Mouse (Mus musculus) ZHBTc4 (cell line): ENCODE results near the gene 9130023H24Rik.
A peak's percentile ranks its signal among the peaks of the same experiment; 100 is the strongest.

Experiments used
- DNase-seq: peaks from one replicate; pipeline ENCODE4 v3.0.0-alpha.2; 2011; ENCODE audit warnings: low read depth, low spot score

The 9130023H24Rik gene

DNA sequence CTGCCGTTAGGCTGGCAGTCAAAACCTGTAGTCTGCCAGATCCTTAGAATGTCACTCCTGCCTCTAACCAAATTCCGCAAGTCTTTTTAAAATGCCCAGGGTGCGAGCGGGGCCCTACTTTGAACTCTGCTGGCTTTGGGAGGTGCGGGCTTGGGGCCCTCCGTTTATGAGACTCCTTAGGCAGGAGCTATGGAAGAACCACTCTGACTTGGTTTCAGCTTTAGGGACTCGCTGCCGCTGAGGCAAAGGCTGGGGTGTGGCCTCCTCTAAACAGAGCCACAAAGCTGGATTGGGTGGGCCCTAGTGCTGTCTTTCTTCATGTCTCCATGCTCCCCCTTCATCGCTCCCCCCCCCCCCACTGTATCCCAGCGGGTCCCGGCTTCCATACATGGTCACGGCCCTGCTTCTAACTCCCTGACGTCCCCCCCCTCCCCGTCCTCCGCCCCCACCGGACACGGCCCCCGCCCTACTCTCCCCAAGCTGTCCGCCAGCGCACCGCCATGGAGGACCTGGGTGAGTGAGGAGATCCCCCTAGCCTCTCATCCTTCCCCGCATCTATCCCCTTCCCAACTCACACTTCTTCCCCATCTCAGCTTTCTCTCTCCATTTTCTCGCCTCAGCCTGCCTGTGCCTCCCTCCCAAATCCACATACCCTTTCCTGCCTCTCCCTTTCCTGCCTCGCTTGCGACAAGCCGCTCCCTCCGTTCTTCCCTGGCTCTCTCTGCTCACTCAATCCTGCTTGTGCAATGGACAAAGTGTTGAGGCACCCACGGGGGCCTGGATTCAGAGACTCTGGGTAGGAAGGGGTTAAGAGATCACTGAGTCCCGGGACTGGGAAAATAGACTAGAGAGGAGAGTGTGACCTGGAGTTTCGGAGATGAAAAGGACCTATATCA is 8.9 kb upstream of the 9130023H24Rik start, which contains the start of gene Tgfb1i1:
Gene Tgfb1i1, plus strand, starts transcription at position 317 of the 896 bp plus-strand sequence.
- peak; percentile 46 for DNase-seq

DNA sequence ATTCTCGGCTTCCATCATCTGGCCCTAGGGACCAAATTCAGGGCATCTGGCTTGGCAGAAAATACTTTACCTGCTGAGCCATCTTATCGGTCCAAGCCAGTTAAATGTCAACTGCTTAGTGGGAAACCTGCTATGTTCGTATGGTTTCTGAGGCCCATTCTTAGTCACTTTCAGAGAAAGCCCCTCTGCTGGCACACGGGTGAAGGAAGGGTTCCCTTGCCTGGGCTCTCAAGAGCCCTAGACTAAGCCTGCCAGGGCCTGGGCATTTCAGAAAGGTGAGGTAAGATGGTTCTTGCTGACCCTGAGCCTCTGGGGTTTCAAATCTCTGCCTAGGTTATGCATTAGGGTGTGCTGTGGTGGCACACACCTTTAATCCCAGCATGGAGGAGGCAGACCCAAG is 7.7 kb upstream of the 9130023H24Rik start:
- DNase-seq, result no peak

DNA sequence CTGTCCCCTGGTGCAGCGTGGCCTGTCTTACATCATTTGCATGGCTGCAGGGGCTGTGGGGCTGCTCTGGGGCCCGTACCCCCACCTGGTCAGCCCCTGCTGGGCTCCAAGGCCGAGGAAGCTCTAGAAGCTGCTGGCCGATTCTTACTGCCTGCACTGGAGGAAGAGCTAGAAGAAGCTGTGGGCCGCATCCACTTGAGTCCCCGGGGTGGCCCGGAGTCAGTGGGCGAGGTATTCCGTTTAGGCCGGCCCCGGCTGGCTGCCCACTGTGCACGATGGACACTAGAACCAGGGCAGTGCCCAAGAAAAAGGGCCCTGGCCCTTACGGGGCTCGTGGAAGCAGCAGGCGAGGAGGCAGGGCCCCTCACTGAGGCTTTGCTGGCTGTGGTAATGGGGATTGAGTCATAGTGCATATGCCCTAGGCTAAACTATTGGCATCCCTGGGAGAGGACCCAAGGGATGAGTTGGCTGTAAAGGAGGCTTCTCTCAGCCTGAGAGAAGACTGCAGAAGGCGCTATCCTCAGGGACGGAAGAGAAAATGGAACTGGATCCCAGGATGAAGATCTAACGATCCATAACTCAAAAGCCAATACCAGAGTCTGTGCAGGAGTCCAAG is 6.7 kb upstream of the 9130023H24Rik start:
- DNase-seq, result no peak

DNA sequence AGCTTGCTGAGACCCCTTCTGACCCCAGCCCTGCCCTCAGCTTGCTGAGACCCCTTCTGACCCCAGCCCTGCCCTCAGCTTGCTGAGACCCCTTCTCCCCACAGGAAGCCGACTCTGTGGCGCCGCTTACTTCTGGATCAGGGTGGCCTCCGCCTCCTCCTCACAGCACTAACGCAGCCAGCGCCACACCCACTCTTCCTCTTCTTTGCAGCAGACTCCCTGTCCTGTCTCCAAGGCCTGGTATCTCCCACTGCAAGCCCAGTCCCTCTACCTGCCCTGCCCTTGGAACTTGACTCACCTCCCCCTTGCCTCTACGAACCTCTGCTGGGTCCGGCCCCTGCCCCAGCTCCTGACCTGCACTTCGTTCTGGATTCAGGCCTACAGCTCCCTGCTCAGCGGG is 6.1 kb upstream of the 9130023H24Rik start:
- DNase-seq, result no peak

DNA sequence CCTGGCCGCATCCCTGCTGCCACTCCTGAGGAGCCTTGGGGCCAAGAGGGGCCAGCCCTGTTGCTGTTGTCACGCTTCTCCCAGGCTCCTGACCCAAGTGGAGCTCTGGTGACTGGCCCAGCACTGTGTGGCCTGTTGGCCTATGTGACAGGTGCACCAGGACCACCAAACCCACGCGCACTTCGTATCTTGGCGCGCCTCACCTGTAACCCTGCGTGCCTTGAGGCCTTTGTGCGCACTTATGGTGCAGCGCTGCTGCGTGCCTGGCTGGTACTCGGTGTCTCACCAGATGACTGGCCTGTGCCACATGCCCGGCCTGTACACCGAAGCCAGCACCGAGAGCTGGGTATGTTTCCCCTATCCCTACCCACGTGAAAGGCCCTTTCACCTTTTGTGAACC is 4.5 kb upstream of the 9130023H24Rik start:
- no peak for DNase-seq

DNA sequence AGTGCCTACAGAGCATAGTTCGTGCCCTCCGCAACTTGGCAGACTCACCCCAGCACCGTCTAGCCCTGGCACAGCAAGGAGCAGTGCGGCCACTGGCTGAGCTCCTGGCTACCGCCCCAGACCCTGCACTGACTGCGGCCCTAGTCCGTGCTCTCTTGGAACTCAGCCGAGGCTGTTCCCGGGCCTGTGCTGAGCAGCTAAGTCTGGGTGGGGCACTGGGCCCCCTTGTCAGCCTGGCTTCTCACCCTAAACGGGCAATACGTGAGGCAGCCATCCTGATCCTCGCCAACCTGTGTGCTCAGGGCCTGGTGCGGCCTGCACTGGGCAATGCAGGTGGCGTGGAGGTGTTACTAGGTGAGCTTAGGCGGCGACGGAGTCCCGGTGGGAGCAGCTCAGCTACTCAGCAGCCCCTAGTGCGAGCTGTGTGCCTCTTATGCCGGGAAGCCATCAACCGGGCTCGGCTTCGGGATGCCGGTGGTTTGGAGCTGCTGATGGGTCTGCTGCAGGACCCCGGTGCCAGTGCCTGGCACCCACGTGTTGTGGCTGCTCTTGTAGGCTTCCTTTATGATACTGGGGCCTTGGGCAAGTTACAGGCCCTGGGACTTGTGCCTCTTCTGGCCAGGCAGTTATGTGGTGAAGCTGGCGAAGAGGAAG is 2.4 kb upstream of the 9130023H24Rik start:
- DNase-seq, result peak; percentile 13

DNA sequence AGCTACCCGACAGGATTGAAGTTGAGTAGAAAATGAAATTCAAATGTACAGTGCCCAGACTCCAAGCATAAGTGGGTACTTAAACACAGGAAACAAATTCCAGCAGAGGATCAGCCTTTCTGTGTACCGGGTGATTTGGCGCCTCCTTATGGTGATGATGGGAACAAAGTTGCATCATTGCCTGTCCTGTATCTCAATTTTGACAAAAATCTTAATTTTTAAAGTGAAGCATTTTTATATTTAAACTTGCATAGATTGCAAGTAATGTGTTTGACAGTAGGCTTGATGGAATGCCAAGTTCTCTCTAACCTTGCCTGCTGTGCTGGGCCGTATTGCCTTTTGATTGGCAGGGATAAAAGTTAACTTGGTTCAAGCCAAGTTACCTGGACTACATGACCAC is 1.2 kb upstream of the 9130023H24Rik start:
- DNase-seq, result peak; percentile 67

DNA sequence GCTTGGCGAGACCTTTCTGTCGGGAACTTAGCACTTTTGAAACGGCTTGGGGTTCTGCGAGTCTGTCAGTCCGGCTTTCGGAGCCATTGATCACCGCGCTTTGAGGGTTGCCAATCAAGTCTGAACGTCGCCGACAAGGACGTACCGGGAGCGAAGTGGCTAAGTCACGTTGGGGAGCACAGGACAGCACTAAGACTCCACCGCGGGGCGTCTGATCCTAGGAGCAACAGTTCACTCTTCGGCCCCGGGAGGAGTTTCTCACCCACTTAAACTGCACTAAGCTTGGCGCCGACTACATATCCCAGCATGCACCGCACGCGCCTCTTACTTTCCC is 271 bp downstream of the 9130023H24Rik start:
- no peak for DNase-seq

DNA sequence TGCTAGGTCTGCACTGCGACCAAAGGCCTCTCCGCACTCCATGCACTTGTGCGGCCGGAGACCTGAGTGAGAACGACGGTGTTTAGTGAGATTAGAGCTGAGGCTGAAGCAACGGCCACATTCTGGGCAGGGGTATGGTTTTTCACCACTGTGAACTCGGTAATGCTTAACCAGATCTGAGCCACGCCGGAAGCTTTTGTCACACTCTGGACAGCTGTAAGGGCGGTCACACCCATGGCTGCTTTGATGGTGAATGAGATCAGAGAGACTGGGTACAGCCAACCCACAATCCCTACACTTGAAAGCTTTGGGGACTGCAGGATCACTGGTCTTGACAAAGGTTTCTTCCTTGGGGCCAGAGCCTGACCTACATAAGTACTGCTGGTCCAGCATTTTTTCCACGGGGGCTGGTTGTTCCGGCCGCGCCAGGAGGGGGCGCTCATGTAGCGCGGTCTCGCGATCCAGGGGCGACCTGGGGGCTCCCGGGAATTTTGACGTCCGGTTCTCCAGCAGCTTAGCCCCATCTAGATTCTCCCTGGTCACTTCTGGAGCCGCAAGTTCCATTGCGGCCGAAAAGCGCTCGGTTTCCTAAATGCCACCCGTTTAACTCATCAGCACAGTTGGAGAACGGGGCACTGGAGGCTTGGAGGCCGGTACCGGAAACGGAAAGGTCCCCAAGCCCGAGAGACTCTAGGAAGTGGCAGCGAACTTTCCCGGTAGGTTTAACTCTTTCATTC is 807 bp downstream of the 9130023H24Rik start, which contains the start of gene Armc5:
Gene Armc5, plus strand, starts transcription at position 487 of the 737 bp plus-strand sequence.
- peak; percentile 85 for DNase-seq

DNA sequence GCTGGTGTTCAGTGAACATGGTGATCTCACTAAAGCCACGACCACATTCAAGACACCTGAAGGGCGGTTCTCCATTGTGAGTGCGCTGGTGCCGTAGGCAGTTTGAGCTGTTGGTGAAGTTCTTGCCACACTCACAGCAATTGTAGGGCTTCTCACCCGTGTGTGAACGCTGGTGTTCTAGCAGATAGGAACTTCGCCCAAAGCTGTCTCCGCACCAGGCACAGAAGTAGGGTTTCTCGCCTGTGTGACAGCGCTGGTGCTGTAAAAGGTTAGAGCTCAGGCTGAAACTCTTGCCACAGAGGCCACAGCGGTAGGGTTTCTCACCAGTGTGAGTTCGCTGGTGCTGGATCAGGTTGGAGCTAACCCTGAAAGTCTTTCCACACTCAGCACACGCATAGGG is 1.4 kb downstream of the 9130023H24Rik start:
- no peak for DNase-seq

DNA sequence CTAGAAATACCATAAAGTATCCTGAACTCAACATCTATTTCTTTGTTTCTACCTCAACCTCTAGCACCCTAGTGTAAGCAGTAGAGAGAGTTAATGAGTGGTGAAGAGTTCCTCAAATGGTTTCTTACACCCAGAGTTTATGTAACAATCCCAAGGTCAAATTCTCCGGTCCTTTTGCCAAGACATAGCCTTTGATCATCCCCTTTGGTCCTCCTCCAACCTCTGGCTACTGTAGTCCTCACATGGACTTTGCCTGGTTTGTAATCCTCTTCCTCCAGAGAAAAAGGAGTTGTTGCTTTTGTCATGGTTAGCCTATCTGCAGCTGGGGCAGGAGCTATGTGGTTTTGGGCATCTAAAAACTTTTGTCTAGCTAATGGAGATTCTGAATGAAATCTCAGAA is 2.4 kb downstream of the 9130023H24Rik start:
- no peak for DNase-seq

DNA sequence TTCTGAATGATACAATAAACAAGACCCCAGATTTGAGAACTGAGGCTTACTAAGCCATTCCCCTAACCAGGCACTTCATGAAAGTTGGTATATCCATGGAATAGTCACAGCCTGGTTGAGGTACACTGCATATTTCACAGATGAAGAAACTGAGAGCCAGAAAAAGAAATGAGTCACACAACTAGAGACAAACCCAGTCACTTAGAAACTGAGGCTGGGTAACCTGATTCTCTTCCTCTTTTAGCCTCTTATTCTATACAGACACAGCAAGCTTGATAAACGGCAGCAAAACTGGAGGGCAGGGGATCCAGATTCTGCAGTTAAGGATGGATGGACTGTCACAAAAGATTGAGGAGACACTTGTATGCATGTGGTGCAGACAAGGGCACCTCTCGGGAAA is 3.0 kb downstream of the 9130023H24Rik start:
- no peak for DNase-seq

DNA sequence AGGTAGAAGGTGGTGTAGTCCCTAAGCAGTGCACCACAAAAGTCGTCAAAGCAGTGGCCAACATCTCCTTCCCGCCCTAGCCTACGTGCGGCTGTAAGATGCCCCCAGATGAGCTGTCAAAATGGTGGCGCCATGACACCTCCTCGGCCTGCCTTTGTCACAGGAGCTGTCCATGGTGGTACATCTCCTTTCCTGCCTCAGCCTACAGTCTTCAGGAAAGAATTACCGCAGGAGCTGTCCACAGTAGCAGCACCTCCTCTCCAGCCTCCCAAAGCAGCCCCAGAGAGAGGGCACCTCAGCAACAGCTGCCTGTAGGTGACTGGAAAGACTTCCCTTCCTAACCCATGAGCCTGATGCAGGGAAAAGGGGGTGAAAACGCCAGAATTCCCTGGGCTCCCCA is 6.1 kb downstream of the 9130023H24Rik start:
- DNase-seq, result peak; percentile 87

DNA sequence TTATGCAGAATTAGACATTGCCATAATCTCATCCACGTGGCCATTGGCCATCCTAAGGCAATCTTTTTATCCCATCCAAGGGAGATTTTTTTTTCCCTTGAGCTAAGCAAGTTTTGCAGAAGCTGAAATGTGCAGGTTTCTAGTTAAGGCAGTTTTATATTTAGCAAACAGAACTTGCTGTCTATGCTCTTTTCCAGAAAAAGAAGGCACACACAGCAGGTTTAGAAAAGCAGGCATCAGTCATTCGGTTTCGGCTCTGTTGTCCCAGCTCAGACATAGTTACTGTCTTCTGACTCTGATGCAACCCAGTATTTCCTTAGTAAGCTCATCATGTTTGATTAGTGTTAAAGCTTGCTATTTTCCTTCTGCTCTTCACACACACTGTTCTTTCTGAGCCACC is 16.9 kb downstream of the 9130023H24Rik start:
- DNase-seq, result no peak

DNA sequence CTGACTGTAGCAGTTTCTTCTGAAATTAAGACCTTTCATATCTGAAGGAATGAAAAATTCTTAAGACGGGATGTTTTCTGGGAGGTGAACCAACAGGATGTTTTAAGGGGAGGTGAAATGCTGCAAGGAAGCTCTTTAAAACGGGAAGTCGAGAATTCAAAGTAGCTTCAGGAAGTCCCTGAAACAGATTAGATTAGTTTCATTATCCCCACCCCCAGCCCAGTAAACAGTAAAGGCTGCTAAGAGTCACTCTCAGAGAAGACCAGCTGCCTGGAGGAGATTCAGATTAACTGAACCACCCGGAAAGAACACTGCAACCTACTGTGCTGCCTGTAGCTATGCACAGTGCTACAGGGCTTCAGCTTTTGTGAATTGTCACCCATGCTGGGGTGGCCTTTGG is 17.9 kb downstream of the 9130023H24Rik start:
- DNase-seq, result no peak

DNA sequence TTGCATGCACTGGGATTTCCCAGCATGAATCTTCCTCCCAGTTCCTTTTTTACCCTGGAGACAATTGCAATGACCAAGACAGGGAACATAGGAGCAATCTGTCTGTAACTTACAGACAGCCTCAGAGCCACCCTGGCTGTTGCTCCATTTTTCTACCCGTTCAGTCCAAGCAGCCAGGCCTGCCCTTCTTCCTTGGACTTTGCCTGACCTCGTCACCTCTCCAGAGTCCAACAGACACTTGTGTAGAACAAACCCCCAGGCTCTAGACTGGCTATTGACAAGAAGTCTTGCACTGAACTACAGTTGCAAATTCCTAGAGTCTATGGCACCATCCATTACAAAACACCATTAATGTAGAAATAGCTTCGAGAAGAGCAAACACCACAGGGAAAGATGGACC is 28.0 kb downstream of the 9130023H24Rik start:
- DNase-seq, result no peak

DNA sequence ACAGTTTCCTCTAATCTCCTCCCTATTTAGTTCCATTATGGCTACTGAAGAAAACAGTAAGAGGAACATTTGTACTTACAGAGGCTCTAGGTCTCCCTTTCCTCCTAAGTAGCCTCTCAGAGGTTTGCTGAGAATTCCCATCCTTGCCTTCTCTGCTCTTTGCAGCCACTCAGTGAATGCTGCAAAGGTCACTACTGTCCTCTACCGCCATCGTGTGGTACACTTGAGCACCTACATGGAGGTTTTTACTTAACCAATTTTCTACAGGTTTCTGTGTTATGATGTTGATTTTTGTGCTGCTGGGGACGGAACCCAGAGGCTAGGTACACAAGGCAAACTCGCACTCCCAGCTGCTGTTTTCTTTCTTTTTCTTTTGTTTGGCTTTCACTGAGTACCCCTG is 29.6 kb downstream of the 9130023H24Rik start:
- peak; percentile 75 for DNase-seq

DNA sequence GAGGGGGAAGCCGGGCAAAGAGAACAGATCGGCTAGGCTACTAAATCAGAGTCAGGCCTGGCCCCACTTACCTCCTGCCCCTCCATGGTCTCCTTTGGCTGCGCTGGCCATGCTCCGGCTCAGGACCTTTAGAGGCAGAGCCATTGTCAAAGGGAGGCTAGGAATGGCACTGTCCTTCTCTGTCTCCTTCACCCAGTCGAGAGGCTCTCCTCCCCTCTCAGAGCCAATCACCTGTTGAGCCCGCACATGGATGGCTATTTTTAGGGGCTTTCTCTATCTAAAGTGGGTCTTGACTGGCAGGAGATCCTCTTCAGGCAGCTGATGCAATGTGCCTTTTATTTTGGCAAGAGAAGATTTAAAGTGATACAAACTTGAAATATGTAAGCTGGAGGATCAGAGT is 31.7 kb downstream of the 9130023H24Rik start, which contains the start of gene Cox6a2:
Gene Cox6a2, minus strand, starts transcription at position 236 of the 400 bp plus-strand sequence.
- DNase-seq, result no peak

DNA sequence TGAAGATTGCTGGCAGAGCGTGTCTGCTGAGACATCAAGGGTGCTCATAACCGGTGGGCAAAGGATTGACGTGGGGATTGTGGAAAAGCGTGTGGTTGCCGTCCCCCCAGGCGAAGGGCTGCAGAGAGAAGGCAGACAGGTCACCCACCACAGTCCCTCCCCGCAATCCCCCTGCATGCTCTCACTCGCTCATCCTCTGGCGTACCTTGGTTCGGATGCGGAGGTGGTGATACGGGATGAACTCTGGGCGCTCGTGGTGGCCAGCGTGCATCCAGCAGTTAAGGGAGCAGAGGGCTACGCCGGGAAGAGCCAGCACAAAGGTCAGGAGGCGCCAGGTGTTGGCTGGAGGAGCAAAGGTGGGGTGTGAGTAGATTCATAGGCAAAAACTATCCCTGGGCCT is 32.1 kb downstream of the 9130023H24Rik start:
- no peak for DNase-seq

DNA sequence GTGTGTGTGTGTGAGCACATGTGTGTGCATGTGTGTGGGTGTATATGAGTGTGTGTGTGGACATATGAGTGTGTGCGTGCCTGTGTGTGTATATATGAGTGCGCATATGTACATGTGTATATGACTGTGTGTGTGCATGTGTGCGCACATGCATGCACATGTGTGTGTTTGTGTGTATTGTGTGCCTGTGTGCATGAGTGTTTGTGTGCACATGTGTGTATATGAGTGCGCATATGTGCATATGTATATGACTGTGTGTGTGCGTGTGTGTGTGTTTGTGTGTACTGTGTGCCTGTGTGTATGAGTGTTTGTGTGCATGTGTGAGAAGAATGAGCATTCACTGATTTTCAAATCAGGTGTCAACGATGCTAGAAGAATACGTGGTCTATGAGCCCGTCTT is 33.7 kb downstream of the 9130023H24Rik start:
- DNase-seq, result no peak

DNA sequence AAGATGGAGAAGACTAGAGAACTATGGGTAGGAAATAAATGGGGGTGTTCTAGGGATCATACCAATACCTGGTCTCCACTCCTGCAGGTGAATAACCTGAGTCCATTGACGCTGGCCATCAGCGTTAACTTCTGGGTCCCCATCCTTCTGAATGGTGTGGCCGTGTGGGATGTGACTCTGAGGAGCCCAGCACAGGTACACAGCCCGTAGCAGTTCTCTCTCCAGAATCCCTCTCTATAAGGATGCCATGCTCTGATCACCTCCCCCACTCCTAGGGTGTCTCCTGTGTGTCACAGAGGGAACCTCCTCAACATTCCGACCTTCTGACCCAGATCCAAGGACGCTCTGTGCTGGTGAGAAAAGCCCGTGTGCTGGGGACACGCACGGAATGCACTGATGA is 34.8 kb downstream of the 9130023H24Rik start:
- no peak for DNase-seq

DNA sequence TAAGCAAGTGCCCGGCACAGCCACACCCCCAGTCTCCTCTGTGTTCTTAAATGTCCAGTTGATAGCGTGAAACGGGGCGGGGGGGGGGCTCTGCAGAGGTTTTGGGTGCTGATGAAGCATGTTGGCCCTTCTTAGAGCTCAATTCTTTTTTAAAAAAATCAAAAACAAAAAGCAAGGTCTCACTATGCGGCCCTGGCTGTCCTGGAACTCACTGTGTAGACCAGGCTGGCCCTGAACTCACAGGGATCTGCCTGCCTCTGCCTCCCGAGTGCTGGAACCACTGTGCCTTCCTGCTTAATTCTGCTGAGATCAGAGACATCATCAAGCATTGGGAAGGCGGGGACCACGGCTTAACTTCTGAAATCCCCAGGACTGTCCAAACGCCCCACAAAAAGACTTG is 36.2 kb downstream of the 9130023H24Rik start:
- DNase-seq, result no peak
